Mouse (Mus musculus): ENCODE data around the gene Ly6g5c. TPM values are rescaled to one million over a fixed set of nuclear protein-coding genes. Genes with fewer than 3 reads are reported as not detected.

Ly6g5c gene
- polyA plus RNA-seq, 1 experiment = not detected

- no peak overlapping the region for H3K4me3 ChIP-seq
- H3ac ChIP-seq (ENCODE audit: control insufficient read depth, insufficient read length) = no peak overlapping the region
- H3K4me2 ChIP-seq (ENCODE audit: low read depth) = no peak overlapping the region
- TF ChIP-seq MYOD1 (IDR thresholded peaks at IDR 0.05; ENCODE audit: control insufficient read depth in 1 of 3, insufficient read length in 2 of 3, low read depth in 2 of 3) (no peak), POLR2AphosphoS2 (IDR thresholded peaks at IDR 0.05; ENCODE audit: insufficient read length, low read depth) (no peak), TCF3 (IDR thresholded peaks at IDR 0.05; ENCODE audit: insufficient read length, low read depth) (no peak), E2F4 (IDR thresholded peaks at IDR 0.05; ENCODE audit: insufficient read depth) (no peak), REST (IDR thresholded peaks at IDR 0.05; ENCODE audit: insufficient read depth, insufficient read length) (no peak), SRF (IDR thresholded peaks at IDR 0.05; ENCODE audit: control insufficient read depth, insufficient read length, low read depth) (no peak), POLR2A (IDR thresholded peaks at IDR 0.05; ENCODE audit: insufficient read length, low read depth) (no peak), USF1 (IDR thresholded peaks at IDR 0.05; ENCODE audit: low read depth) (no peak), CEBPB (IDR thresholded peaks at IDR 0.05; ENCODE audit: insufficient read depth, poor library complexity, severe bottlenecking) (no peak), TCF12 (IDR thresholded peaks at IDR 0.05; ENCODE audit: insufficient read depth, poor library complexity, severe bottlenecking) (no peak), MYOG (IDR thresholded peaks at IDR 0.05; ENCODE audit: control insufficient read depth in 1 of 3, insufficient read depth in 1 of 3, insufficient read length in 2 of 3, low read depth in 2 of 3) (no peak)
- no peaks in the 10 kb centered on the region for H3K27me3 ChIP-seq (ENCODE audit: control insufficient read depth, insufficient read depth, insufficient read length)
- no peaks in the 10 kb centered on the region for H3K79me2 ChIP-seq (ENCODE audit: control insufficient read depth, insufficient read depth)
- H3K36me3 ChIP-seq (ENCODE audit: control insufficient read depth, insufficient read depth) = no peaks in the 10 kb centered on the region
Measured at GRCm38 (mm10) chr17:35106522-35106921, 1.6 kb upstream of the Ly6g5c start.

- no peak for TF ChIP-seq TCF3 (IDR thresholded peaks at IDR 0.05; ENCODE audit: insufficient read length, low read depth)
- no peak for TF ChIP-seq MYOG (IDR thresholded peaks at IDR 0.05; ENCODE audit: control insufficient read depth in 1 of 3, insufficient read depth in 1 of 3, insufficient read length in 2 of 3, low read depth in 2 of 3)
- no peak for TF ChIP-seq MAX (IDR thresholded peaks at IDR 0.05; ENCODE audit: low read depth)
- TF ChIP-seq E2F4 (IDR thresholded peaks at IDR 0.05; ENCODE audit: insufficient read depth) = no peak
- no peak for TF ChIP-seq CEBPB (IDR thresholded peaks at IDR 0.05; ENCODE audit: insufficient read depth, poor library complexity, severe bottlenecking)
- no peak for TF ChIP-seq TCF12 (IDR thresholded peaks at IDR 0.05; ENCODE audit: insufficient read depth, poor library complexity, severe bottlenecking)
- no peak for TF ChIP-seq REST (IDR thresholded peaks at IDR 0.05; ENCODE audit: insufficient read depth, insufficient read length)
- no peak for TF ChIP-seq MYOD1 (IDR thresholded peaks at IDR 0.05; ENCODE audit: control insufficient read depth in 1 of 3, insufficient read length in 2 of 3, low read depth in 2 of 3)
- no peak for TF ChIP-seq SRF (IDR thresholded peaks at IDR 0.05; ENCODE audit: control insufficient read depth, insufficient read length, low read depth)
- no peak overlapping the region for H3K4me3 ChIP-seq
- H3K4me2 ChIP-seq (ENCODE audit: low read depth) = no peak overlapping the region
- no peaks in the 10 kb centered on the region for H3K27me3 ChIP-seq (ENCODE audit: control insufficient read depth, insufficient read depth, insufficient read length)
- peaks cover 6% of the 10 kb centered on the region for H3K36me3 ChIP-seq (ENCODE audit: control insufficient read depth, insufficient read depth)
- no peak overlapping the region for H3ac ChIP-seq (ENCODE audit: control insufficient read depth, insufficient read length)
- no peaks in the 10 kb centered on the region for H3K79me2 ChIP-seq (ENCODE audit: control insufficient read depth, insufficient read depth)
Measured at GRCm38 (mm10) chr17:35111774-35112173, 3.7 kb downstream of the Ly6g5c start.

DNA sequence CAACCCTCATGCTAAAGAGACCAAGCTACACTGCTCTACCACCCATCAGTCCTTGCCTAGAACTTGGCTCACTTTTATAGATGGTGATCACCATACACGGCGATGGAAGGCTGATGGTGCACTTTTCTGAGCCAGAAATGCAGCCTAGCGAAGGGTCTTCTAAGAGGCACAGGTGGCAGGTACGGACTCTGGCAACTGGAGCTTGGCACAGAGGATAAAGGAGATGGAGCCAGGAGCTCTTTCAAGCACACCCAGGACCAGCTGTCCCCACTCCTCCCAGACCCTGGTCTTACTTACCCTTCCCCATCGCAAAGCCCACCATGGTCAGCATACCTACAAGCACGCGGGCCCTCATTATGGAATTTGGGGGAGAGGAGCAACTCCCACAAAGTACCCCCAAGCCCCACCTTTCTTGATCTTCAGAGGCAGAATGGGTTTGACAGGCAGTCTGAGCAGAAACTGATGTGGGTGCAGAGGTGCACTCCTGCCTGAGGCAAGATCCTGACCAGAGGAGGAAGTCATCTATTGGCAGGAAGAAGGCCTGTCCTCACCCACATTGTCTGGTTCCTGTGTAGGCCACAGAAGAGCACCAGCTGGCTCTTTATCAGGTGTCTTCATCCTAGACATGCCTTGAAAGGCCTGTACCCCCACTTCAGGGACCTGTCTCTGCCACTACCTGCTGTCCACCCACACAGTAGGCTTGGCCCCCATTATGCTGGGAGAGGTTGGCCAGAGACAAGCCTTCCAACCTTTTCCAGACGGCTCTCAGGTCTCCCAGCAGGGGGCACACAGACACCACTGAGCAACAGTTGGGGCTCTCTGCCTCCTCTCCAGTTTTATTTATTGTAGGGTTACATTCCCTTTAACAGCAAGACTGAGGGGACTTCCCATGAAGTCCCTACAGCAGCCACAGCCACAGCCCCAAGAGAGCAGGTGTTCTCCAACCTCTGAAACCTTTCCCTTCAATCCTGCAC, 7.3 kb downstream of the Ly6g5c start, which contains the start of gene Ly6g5b:
TSS of gene Ly6g5b (minus strand) at position 383 of the 974 bp plus-strand sequence.
- Histone ChIP-seq H3ac (ENCODE audit: control insufficient read depth, insufficient read length) (no peak within 1 kb of the TSS), H3K4me3 (no peak within 1 kb of the TSS), H3K79me2 (ENCODE audit: control insufficient read depth, insufficient read depth) (peaks cover 10% of the 10 kb centered on the region), H3K27me3 (ENCODE audit: control insufficient read depth, insufficient read depth, insufficient read length) (no peaks in the 10 kb centered on the region), H3K36me3 (ENCODE audit: control insufficient read depth, insufficient read depth) (peaks cover 13% of the 10 kb centered on the region), H3K4me2 (ENCODE audit: low read depth) (no peak within 1 kb of the TSS)
- peak; percentile 3 for TF ChIP-seq POLR2AphosphoS2 (IDR thresholded peaks at IDR 0.05; ENCODE audit: insufficient read length, low read depth)
- no peak for TF ChIP-seq CEBPB (IDR thresholded peaks at IDR 0.05; ENCODE audit: insufficient read depth, poor library complexity, severe bottlenecking)
- no peak for TF ChIP-seq SRF (IDR thresholded peaks at IDR 0.05; ENCODE audit: control insufficient read depth, insufficient read length, low read depth)
- no peak for TF ChIP-seq TCF3 (IDR thresholded peaks at IDR 0.05; ENCODE audit: insufficient read length, low read depth)

GRCm38 (mm10) chr17:35120745-35121142, 12.7 kb downstream of the Ly6g5c start:
- Histone ChIP-seq H3K4me2 (ENCODE audit: low read depth) (peak overlapping the region; percentile 97), H3K79me2 (ENCODE audit: control insufficient read depth, insufficient read depth) (peaks cover 30% of the 10 kb centered on the region), H3K36me3 (ENCODE audit: control insufficient read depth, insufficient read depth) (peaks cover 7% of the 10 kb centered on the region), H3K4me3 (peak overlapping the region; percentile 97), H3ac (ENCODE audit: control insufficient read depth, insufficient read length) (peak overlapping the region; percentile 66), H3K27me3 (ENCODE audit: control insufficient read depth, insufficient read depth, insufficient read length) (no peaks in the 10 kb centered on the region)
- TF ChIP-seq TCF3 (IDR thresholded peaks at IDR 0.05; ENCODE audit: insufficient read length, low read depth) (no peak), SRF (IDR thresholded peaks at IDR 0.05; ENCODE audit: control insufficient read depth, insufficient read length, low read depth) (no peak), USF1 (IDR thresholded peaks at IDR 0.05; ENCODE audit: low read depth) (no peak), TCF12 (IDR thresholded peaks at IDR 0.05; ENCODE audit: insufficient read depth, poor library complexity, severe bottlenecking) (no peak), POLR2A (IDR thresholded peaks at IDR 0.05; ENCODE audit: insufficient read length, low read depth) (no peak), MAX (IDR thresholded peaks at IDR 0.05; ENCODE audit: low read depth) (no peak), REST (IDR thresholded peaks at IDR 0.05; ENCODE audit: insufficient read depth, insufficient read length) (no peak), CEBPB (IDR thresholded peaks at IDR 0.05; ENCODE audit: insufficient read depth, poor library complexity, severe bottlenecking) (no peak), POLR2AphosphoS2 (IDR thresholded peaks at IDR 0.05; ENCODE audit: insufficient read length, low read depth) (no peak), E2F4 (IDR thresholded peaks at IDR 0.05; ENCODE audit: insufficient read depth) (no peak), MYOD1 (IDR thresholded peaks at IDR 0.05; ENCODE audit: control insufficient read depth in 1 of 3, insufficient read length in 2 of 3, low read depth in 2 of 3) (no peak), MYOG (IDR thresholded peaks at IDR 0.05; ENCODE audit: control insufficient read depth in 1 of 3, insufficient read depth in 1 of 3, insufficient read length in 2 of 3, low read depth in 2 of 3) (no peak)

Measured in myocyte (in vitro differentiated cells).